In genomic region chr10:94811907-94812851, GRCm38 (mm10) we compare ENCODE assay signal across 13 mouse cellular contexts.
A peak's percentile ranks its signal among the peaks of the same experiment; 100 is the strongest.
DNase-seq lines count a peak whose midpoint lies in the region; ATAC-seq and TF ChIP-seq lines count a peak whose summit lies in the region.
"Had no signal": no experiment of that assay in that cellular context is flagged by ENCODE, and none has a peak within 500 bp of the region (broad histone marks: within the 10 kb centered on the region; RNA-seq: fewer than 3 reads in every experiment).

No protein-coding gene starts in this region.

- no peak overlapping the region for H3K4me3 ChIP-seq in kidney, postnatal 0 days (replicated peaks; ENCODE audit: low read depth, low read length)
- H3K4me3 ChIP-seq in hindbrain, embryonic 13.5 days: no peak overlapping the region
- H3K4me3 ChIP-seq in midbrain, embryonic 14.5 days (replicated peaks; ENCODE audit: low read depth, low read length): no peak overlapping the region
- H3K4me3 ChIP-seq: heart, embryonic 10.5 days had no signal

- TF ChIP-seq CTCF in kidney, postnatal 0 days (IDR thresholded peaks at IDR 0.05; ENCODE audit: low read depth): no peak

- no peak overlapping the region for H3K9ac ChIP-seq in kidney, postnatal 0 days (ENCODE audit: low read depth, low read length)
- H3K9ac ChIP-seq in hindbrain, embryonic 13.5 days: no peak overlapping the region
- no peak overlapping the region for H3K9ac ChIP-seq in midbrain, embryonic 14.5 days (replicated peaks; ENCODE audit: low read length)

- no peak overlapping the region for H3K4me2 ChIP-seq in kidney, postnatal 0 days (ENCODE audit: low read length)
- H3K4me2 ChIP-seq in hindbrain, embryonic 13.5 days: no peak overlapping the region
- no peak overlapping the region for H3K4me2 ChIP-seq in midbrain, embryonic 14.5 days (ENCODE audit: low read length)
- H3K4me2 ChIP-seq: liver, embryonic 11.5 days had no signal

- ATAC-seq in kidney, postnatal 0 days (replicated peaks; ENCODE audit: low FRiP score, low read depth): peak; percentile 49; the same call in 1 of the 2 replicates
- 0 out of 2 replicates have a peak, but pooled peaks have one; percentile 30 for ATAC-seq in common myeloid progenitor, adult 5-6 weeks (replicated peaks; ENCODE audit: low read depth, poor library complexity, severe bottlenecking)
- 0 out of 2 replicates have a peak, but pooled peaks have one; percentile 25 for ATAC-seq in hindbrain, embryonic 13.5 days (ENCODE audit: low FRiP score)
- ATAC-seq in midbrain, embryonic 14.5 days (ENCODE audit: low FRiP score, low TSS enrichment): no peak

- H3K4me1 ChIP-seq in kidney, postnatal 0 days (replicated peaks; ENCODE audit: insufficient read depth, low read length): no peaks in the 10 kb centered on the region
- H3K4me1 ChIP-seq in hindbrain, embryonic 13.5 days (replicated peaks): peaks cover 31% of the 10 kb centered on the region
- H3K4me1 ChIP-seq in midbrain, embryonic 14.5 days (ENCODE audit: control insufficient read depth, insufficient read depth, low read length): peaks cover 9% of the 10 kb centered on the region; the same call in 1 of the 2 replicates

- no peaks in the 10 kb centered on the region for H3K9me3 ChIP-seq in kidney, postnatal 0 days (replicated peaks; ENCODE audit: low read length)
- no peaks in the 10 kb centered on the region for H3K9me3 ChIP-seq in hindbrain, embryonic 13.5 days
- no peaks in the 10 kb centered on the region for H3K9me3 ChIP-seq in midbrain, embryonic 14.5 days (ENCODE audit: control insufficient read depth, low read length)
- H3K9me3 ChIP-seq: heart, embryonic 10.5 days had no signal

- H3K27me3 ChIP-seq in kidney, postnatal 0 days (ENCODE audit: insufficient read depth, low read length): no peaks in the 10 kb centered on the region
- no peaks in the 10 kb centered on the region for H3K27me3 ChIP-seq in hindbrain, embryonic 13.5 days
- H3K27me3 ChIP-seq in midbrain, embryonic 14.5 days (ENCODE audit: control insufficient read depth, insufficient read depth, low read length): no peaks in the 10 kb centered on the region

- H3K27ac ChIP-seq in kidney, postnatal 0 days: no peak overlapping the region
- H3K27ac ChIP-seq in hindbrain, embryonic 13.5 days: peak overlapping the region; percentile 42
- peak overlapping the region; percentile 3 for H3K27ac ChIP-seq in midbrain, embryonic 14.5 days (replicated peaks; ENCODE audit: low read depth, low read length)
- H3K27ac ChIP-seq: heart, embryonic 10.5 days had no signal

- DNase-seq in kidney, postnatal 0 days (ENCODE audit: low spot score): peak; percentile 49
- DNase-seq in kidney, postnatal 4 days: no peak
- peak; percentile 54 for DNase-seq in midbrain, embryonic 14.5 days
- DNase-seq in adrenal gland, adult 8-10 months: no peak
- no peak for DNase-seq in T-cell, adult 2 months (ENCODE audit: low spot score)
- DNase-seq in adrenal gland, postnatal 25 days: no peak
- DNase-seq: heart, postnatal 36 days; kidney, adult 2 months; right cerebral cortex, postnatal 4 days had no signal

- no peaks in the 10 kb centered on the region for H3K36me3 ChIP-seq in kidney, postnatal 0 days (ENCODE audit: insufficient read depth, low read length)
- peaks cover 11% of the 10 kb centered on the region for H3K36me3 ChIP-seq in hindbrain, embryonic 13.5 days
- H3K36me3 ChIP-seq in midbrain, embryonic 14.5 days (ENCODE audit: control insufficient read depth, insufficient read depth, low read length): peaks cover 12% of the 10 kb centered on the region
- H3K36me3 ChIP-seq: heart, embryonic 10.5 days had no signal

- 48% methylated on average over 17 of the region's 17 CpGs for WGBS in kidney, postnatal 0 days
- 53% methylated on average over 17 of the region's 17 CpGs for WGBS in hindbrain, embryonic 13.5 days
- WGBS in midbrain, embryonic 14.5 days: 54% methylated on average over 17 of the region's 17 CpGs

Comparison
In these comparisons a context has a peak if more than half of its experiments do, and no peak if none do; other contexts are left out.
1. DNase-seq: peak in kidney, postnatal 0 days (single experiment) and midbrain, embryonic 14.5 days (single experiment); none in kidney, postnatal 4 days (0 of 2), adrenal gland, adult 8-10 months (single experiment), T-cell, adult 2 months (single experiment) and adrenal gland, postnatal 25 days (single experiment).